Comparison of ENCODE assay signal across 8 mouse cellular contexts in genomic region chrX:157547082-157547481, GRCm38 (mm10). TPM values are rescaled to one million over a fixed set of nuclear protein-coding genes. Genes with fewer than 3 reads are reported as not detected.
DNase-seq lines count a peak whose midpoint lies in the region; ATAC-seq and TF ChIP-seq lines count a peak whose summit lies in the region.
"Had no signal": no experiment of that assay in that cellular context is flagged by ENCODE, and none has a peak within 500 bp of the region (broad histone marks: within the 10 kb centered on the region; RNA-seq: fewer than 3 reads in every experiment).

No protein-coding gene starts in this region.

- peak; percentile 43 for DNase-seq in embryo, embryonic 11 days
- peak; percentile 1 to 7 for DNase-seq in kidney, postnatal 4 days
- peak; percentile 8 for DNase-seq in midbrain, postnatal 0 days (ENCODE audit: low spot score)
- DNase-seq in spleen, postnatal 36 days (ENCODE audit: low spot score in 2 of 2), result no peak
- DNase-seq in limb, embryonic 10.5 days (ENCODE audit: low spot score), result no peak
- no peak for DNase-seq in thymus, postnatal 10 days (ENCODE audit: low spot score in 2 of 2)

- H3K27ac ChIP-seq in forebrain, embryonic 16.5 days (ENCODE audit: low read length), result no peak overlapping the region
- H3K27ac ChIP-seq in midbrain, postnatal 0 days (ENCODE audit: low read depth, low read length), result no peak overlapping the region
- H3K27ac ChIP-seq in limb, embryonic 10.5 days, result no peak overlapping the region

- no peak overlapping the region for H3K4me3 ChIP-seq in forebrain, embryonic 16.5 days (replicated peaks; ENCODE audit: low read length)
- H3K4me3 ChIP-seq in midbrain, postnatal 0 days (ENCODE audit: low read depth, low read length), result no peak overlapping the region
- H3K4me3 ChIP-seq in limb, embryonic 10.5 days, result no peak overlapping the region

- ATAC-seq in forebrain, embryonic 16.5 days, result peak; percentile 28; the same call in 1 of the 2 replicates
- peak; percentile 70 for ATAC-seq in midbrain, postnatal 0 days (ENCODE audit: low FRiP score)

- no peaks in the 10 kb centered on the region for H3K36me3 ChIP-seq in forebrain, embryonic 16.5 days (ENCODE audit: control insufficient read depth, insufficient read depth)
- H3K36me3 ChIP-seq in midbrain, postnatal 0 days (ENCODE audit: insufficient read depth, low read length), result no peaks in the 10 kb centered on the region
- peaks cover 9% of the 10 kb centered on the region; the same call in 1 of the 2 replicates for H3K36me3 ChIP-seq in limb, embryonic 10.5 days

- TF ChIP-seq CTCF in midbrain, postnatal 0 days (IDR thresholded peaks at IDR 0.05), result no peak

- H3K9me3 ChIP-seq in forebrain, embryonic 16.5 days (ENCODE audit: control insufficient read depth, low read length), result no peaks in the 10 kb centered on the region
- H3K9me3 ChIP-seq in midbrain, postnatal 0 days (ENCODE audit: low read length), result no peaks in the 10 kb centered on the region
- H3K9me3 ChIP-seq in limb, embryonic 10.5 days (replicated peaks), result no peaks in the 10 kb centered on the region

- H3K4me1 ChIP-seq in forebrain, embryonic 16.5 days (replicated peaks; ENCODE audit: control insufficient read depth, insufficient read depth, low read length), result no peaks in the 10 kb centered on the region
- no peaks in the 10 kb centered on the region for H3K4me1 ChIP-seq in midbrain, postnatal 0 days (ENCODE audit: insufficient read depth, low read length)
- no peaks in the 10 kb centered on the region for H3K4me1 ChIP-seq in limb, embryonic 10.5 days

- H3K4me2 ChIP-seq in forebrain, embryonic 16.5 days (ENCODE audit: low read length), result no peak overlapping the region
- H3K4me2 ChIP-seq in midbrain, postnatal 0 days (ENCODE audit: low read depth, low read length, poor library complexity, severe bottlenecking), result no peak overlapping the region

- H3K9ac ChIP-seq in forebrain, embryonic 16.5 days (replicated peaks; ENCODE audit: low read depth, low read length), result no peak overlapping the region
- H3K9ac ChIP-seq in midbrain, postnatal 0 days (replicated peaks; ENCODE audit: low read length, poor library complexity, severe bottlenecking), result no peak overlapping the region

- 21% methylated on average over 3 of the region's 3 CpGs for WGBS in forebrain, embryonic 16.5 days
- 15% methylated on average over 3 of the region's 3 CpGs for WGBS in midbrain, postnatal 0 days
- 27% methylated on average over 3 of the region's 3 CpGs for whole genome bisulfite sequencing in limb, embryonic 10.5 days

- no peaks in the 10 kb centered on the region for H3K27me3 ChIP-seq in forebrain, embryonic 16.5 days (replicated peaks; ENCODE audit: control insufficient read depth, insufficient read depth, low read length)
- no peaks in the 10 kb centered on the region for H3K27me3 ChIP-seq in midbrain, postnatal 0 days (ENCODE audit: insufficient read depth, low read length)
- no peaks in the 10 kb centered on the region for H3K27me3 ChIP-seq in limb, embryonic 10.5 days (ENCODE audit: low read depth, poor library complexity, severe bottlenecking)

RNA-seq across cellular contexts. Expression of gene Yy2, which starts 21.7 kb away (rescaled TPM):
- polyA plus RNA-seq in forebrain, embryonic 16.5 days (2015; fragmentation: Nextera tagmentation; extraction: Ambion mirVana), result 3.1 and 3.7 TPM in 2 replicates
- total RNA-seq in midbrain, postnatal 0 days (2014; rRNA removed), result 0.82 and 2.9 TPM in 2 replicates
- 1.6 and 2.1 TPM in 2 replicates for polyA plus RNA-seq in midbrain, postnatal 0 days (2015; fragmentation: Nextera tagmentation; extraction: Ambion mirVana)
- 6.0 and 6.7 TPM in 2 replicates for polyA plus RNA-seq in limb, embryonic 10.5 days (2016; fragmentation: Nextera tagmentation; extraction: Ambion mirVana)
- total RNA-seq: layer of hippocampus, postnatal 14 days had no signal

RNA-seq across cellular contexts. Expression of gene Mbtps2, which starts 51.4 kb away (rescaled TPM):
- polyA plus RNA-seq in forebrain, embryonic 16.5 days (2015; fragmentation: Nextera tagmentation; extraction: Ambion mirVana), result 34.2 and 36.2 TPM in 2 replicates
- 16.4 and 24.3 TPM in 2 replicates for total RNA-seq in midbrain, postnatal 0 days (2014; rRNA removed)
- polyA plus RNA-seq in midbrain, postnatal 0 days (2015; fragmentation: Nextera tagmentation; extraction: Ambion mirVana), result 18.9 and 23.4 TPM in 2 replicates
- polyA plus RNA-seq in limb, embryonic 10.5 days (2016; fragmentation: Nextera tagmentation; extraction: Ambion mirVana), result 28.7 and 29.1 TPM in 2 replicates

RNA-seq across cellular contexts. Expression of gene Sms, which starts 55.0 kb away (rescaled TPM):
- 91.3 and 99.7 TPM in 2 replicates for polyA plus RNA-seq in forebrain, embryonic 16.5 days (2015; fragmentation: Nextera tagmentation; extraction: Ambion mirVana)
- 119 and 170 TPM in 2 replicates for total RNA-seq in midbrain, postnatal 0 days (2014; rRNA removed)
- polyA plus RNA-seq in midbrain, postnatal 0 days (2015; fragmentation: Nextera tagmentation; extraction: Ambion mirVana), result 200 and 212 TPM in 2 replicates
- polyA plus RNA-seq in limb, embryonic 10.5 days (2016; fragmentation: Nextera tagmentation; extraction: Ambion mirVana), result 75.2 and 84.0 TPM in 2 replicates

Comparison
In these comparisons a context has a peak if more than half of its experiments do, and no peak if none do; other contexts are left out.
1. DNase-seq: peak in embryo, embryonic 11 days (single experiment), kidney, postnatal 4 days (2 of 2) and midbrain, postnatal 0 days (single experiment); none in spleen, postnatal 36 days (0 of 2), limb, embryonic 10.5 days (single experiment) and thymus, postnatal 10 days (0 of 2).